Mouse (Mus musculus): Measurements from ENCODE around the gene Teddm3. TPM values are rescaled to one million over a fixed set of nuclear protein-coding genes. Genes with fewer than 3 reads are reported as not detected.

Gene Teddm3
- 0.77 TPM for total RNA-seq (2023)

DNA sequence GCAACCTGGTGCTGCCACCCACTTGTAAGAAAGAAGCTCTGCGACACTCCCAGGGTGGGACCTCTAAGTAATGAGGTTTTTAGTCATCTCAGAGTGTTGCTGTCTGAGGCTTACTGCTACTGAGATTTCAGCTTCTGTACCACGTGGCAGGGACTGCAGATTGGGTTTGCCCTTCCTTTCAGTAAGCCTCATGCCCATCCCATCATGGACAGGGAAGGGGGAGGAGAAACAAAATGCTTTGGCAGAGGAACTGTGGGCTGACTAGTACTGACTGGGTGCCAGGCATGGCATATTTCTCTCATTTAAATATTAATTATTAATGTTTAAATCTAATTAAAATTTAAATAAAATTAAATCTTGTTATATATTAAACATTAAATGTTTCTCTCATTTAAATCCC lies at the start of gene Teddm3:
Gene Teddm3, minus strand, starts transcription at position 101 of the 400 bp plus-strand sequence.

Other genes with a start within 250 kb of the Teddm3 start
- not detected for gene Ephb3, start 50.8 kb upstream of the Teddm3 start, total RNA-seq (2023)